Mouse (Mus musculus) stomach, postnatal 0 days (tissue): ENCODE results near the gene Tatdn2.

ENCODE experiments used
- CTCF ChIP-seq: IDR thresholded peaks from 2 replicates; pipeline ENCODE4 v1.5.1; 2016; ENCODE audit warnings: antibody characterized with exemption, low read depth, mild to moderate bottlenecking, moderate library complexity
- EP300 ChIP-seq: optimal IDR thresholded peaks from 2 replicates; pipeline ENCODE3; 2016; ENCODE audit warnings: antibody characterized with exemption

- TF ChIP-seq EP300 (no peak), CTCF (no peak)
These were observed 52.4 kb downstream of the Tatdn2 start for GRCm38 (mm10) chr6:113749119-113749685.
